Mouse (Mus musculus) heart, embryonic 12.5 days (tissue): ENCODE data around the gene Srgap3. TPM values are rescaled to one million over a fixed set of nuclear protein-coding genes. Genes with fewer than 3 reads are reported as not detected.
A peak's percentile ranks its signal among the peaks of the same experiment; 100 is the strongest.

Experiments used
- ATAC-seq: fragments of 200-750 bp; cut with Nextera tagmentation; 2 replicates; pipeline ENCODE4 v1.8.0; 2017; ENCODE audit warnings: moderate TSS enrichment, moderate library complexity; ENCODE audit not compliant: insufficient number of reproducible peaks, low FRiP score
- H3K27ac ChIP-seq: fragments of 300-500 bp; sonication (generic); 2 replicates; pipeline ENCODE4 v1.5.1; 2016; ENCODE audit warnings: mild to moderate bottlenecking, moderate library complexity; ENCODE audit not compliant: poor library complexity, severe bottlenecking
- H3K27me3 ChIP-seq: fragments of 300-500 bp; sonication (generic); replicated peaks from 2 replicates; pipeline ENCODE4 v1.6.1; 2016; ENCODE audit warnings: mild to moderate bottlenecking, moderate library complexity
- H3K36me3 ChIP-seq: fragments of 300-500 bp; sonication (generic); 2 replicates; pipeline ENCODE4 v1.6.1; 2016; ENCODE audit warnings: mild to moderate bottlenecking, moderate library complexity
- H3K4me1 ChIP-seq: fragments of 300-500 bp; sonication (generic); replicated peaks from 2 replicates; pipeline ENCODE4 v1.6.1; 2016; ENCODE audit warnings: mild to moderate bottlenecking
- H3K4me2 ChIP-seq: fragments of 300-500 bp; sonication (generic); 2 replicates; pipeline ENCODE4 v1.6.1; 2016; ENCODE audit warnings: mild to moderate bottlenecking, moderate library complexity
- H3K4me3 ChIP-seq: fragments of 300-500 bp; sonication (generic); 2 replicates; pipeline ENCODE4 v1.5.1; 2016; ENCODE audit warnings: mild to moderate bottlenecking
- H3K9ac ChIP-seq: fragments of 300-500 bp; sonication (generic); 2 replicates; pipeline ENCODE4 v1.6.1; 2016; ENCODE audit warnings: mild to moderate bottlenecking, moderate library complexity
- H3K9me3 ChIP-seq: fragments of 300-500 bp; sonication (generic); replicated peaks from 2 replicates; pipeline ENCODE4 v1.6.1; 2016; ENCODE audit warnings: mild to moderate bottlenecking, moderate library complexity
- WGBS: fragments of 180-500 bp; shearing (Covaris S2); methylation state at CpG from one replicate; pipeline ENCODE4 v1.1.7; 2016; 5-methylcytosine and 5-hydroxymethylcytosine counted together
- polyA plus RNA-seq: library from polyadenylated mRNA; unstranded; fragments of >200 nt; fragmentation: Nextera tagmentation; extraction: Ambion mirVana; gene quantifications from 2 replicates; pipeline ENCODE4 v1.2.1, GENCODE M21; 2016

The Srgap3 gene
- 0.63 and 1.2 TPM in 2 replicates for polyA plus RNA-seq

DNA sequence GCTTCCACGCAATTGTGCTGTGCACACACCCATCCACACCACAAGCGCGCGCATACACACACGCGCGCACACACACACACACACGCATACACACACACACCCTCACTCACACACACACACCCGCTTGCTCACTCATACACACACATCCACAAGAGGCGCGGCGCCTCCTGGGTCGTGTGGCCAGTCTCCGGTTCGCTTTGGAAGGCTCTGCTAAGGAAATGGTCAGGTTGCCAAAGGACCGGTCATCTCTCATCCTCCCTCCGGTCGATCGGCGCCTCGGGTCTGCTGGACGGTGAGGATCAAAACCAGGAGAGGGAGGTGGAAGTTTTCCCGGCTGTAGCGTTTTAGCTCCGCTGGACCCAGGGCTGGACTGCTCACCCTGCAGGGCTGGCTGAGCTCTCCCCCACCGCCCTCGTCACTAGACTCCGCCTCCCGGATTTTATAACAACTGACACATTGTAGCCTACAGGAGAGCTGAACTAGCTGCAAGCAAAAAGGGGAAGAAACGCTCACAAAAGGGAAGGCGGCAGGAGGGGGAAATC lies at the start of gene Srgap3:
TSS of gene Srgap3 (minus strand) at position 372 of the 542 bp plus-strand sequence.
- H3K4me1 ChIP-seq = peaks cover 20% of the 10 kb centered on the region
- H3K9me3 ChIP-seq = no peaks in the 10 kb centered on the region
- 3% methylated on average over 31 of the region's 31 CpGs for WGBS
- H3K36me3 ChIP-seq = no peaks in the 10 kb centered on the region
- H3K27ac ChIP-seq = peak within 1 kb of the TSS; percentile 16; the same call in 1 of the 2 replicates
- H3K4me2 ChIP-seq = peak within 1 kb of the TSS; percentile 84
- peak within 1 kb of the TSS; percentile 69 for H3K9ac ChIP-seq
- ATAC-seq = peak; percentile 86
- H3K27me3 ChIP-seq = peaks cover 8% of the 10 kb centered on the region
- peak within 1 kb of the TSS; percentile 56 for H3K4me3 ChIP-seq

DNA sequence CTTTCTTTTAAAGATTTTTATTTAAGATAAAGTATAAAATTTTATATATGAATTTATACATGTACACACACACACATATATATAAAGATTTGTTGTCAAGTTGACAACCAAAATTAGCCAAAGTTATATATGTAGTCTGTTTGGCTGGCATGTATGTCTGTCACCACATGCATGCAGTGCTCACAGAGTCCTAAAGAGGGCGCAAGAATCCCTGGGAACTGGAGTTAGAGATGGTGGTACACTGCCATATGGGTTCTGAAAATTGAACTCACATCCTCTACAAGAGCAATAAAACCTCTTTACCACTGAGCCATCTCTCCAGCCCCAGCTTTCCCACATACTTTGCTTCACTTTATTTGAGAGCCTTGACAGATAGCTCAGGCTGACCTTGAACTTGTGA lies 48.6 kb upstream of the Srgap3 start:
- H3K36me3 ChIP-seq = no peaks in the 10 kb centered on the region
- no peaks in the 10 kb centered on the region for H3K4me1 ChIP-seq
- H3K9ac ChIP-seq = no peak overlapping the region
- H3K27ac ChIP-seq = no peak overlapping the region
- no peak overlapping the region for H3K4me2 ChIP-seq
- H3K4me3 ChIP-seq = no peak overlapping the region
- ATAC-seq = no peak
- no peaks in the 10 kb centered on the region for H3K27me3 ChIP-seq
- WGBS = 30% methylated on average over 1 of the region's 1 CpGs
- no peaks in the 10 kb centered on the region for H3K9me3 ChIP-seq

DNA sequence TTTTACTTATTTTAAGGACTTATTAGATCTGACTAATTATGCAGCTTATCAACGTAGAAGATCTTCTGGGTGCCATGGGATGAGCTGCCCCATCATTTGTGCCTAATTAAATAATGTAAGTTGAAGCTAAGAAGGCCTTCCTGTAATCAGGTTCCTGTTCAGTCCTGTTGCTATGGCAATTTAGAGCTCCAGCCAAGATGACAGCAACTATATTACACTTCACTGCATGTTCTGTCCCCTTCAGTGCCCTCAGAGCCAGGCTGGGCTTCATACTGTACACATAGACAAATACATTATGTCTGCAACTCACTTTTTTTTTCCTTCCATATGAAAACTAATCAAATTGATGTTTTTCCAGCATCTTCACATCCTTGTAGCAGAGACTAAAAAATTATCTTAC lies 43.1 kb upstream of the Srgap3 start:
- H3K9ac ChIP-seq = no peak overlapping the region
- no peaks in the 10 kb centered on the region for H3K27me3 ChIP-seq
- no peak overlapping the region for H3K27ac ChIP-seq
- no peak overlapping the region for H3K4me3 ChIP-seq
- no peaks in the 10 kb centered on the region for H3K9me3 ChIP-seq
- WGBS = 72% methylated on average over 1 of the region's 1 CpGs
- ATAC-seq = no peak
- H3K4me2 ChIP-seq = no peak overlapping the region
- no peaks in the 10 kb centered on the region for H3K4me1 ChIP-seq
- no peaks in the 10 kb centered on the region for H3K36me3 ChIP-seq

DNA sequence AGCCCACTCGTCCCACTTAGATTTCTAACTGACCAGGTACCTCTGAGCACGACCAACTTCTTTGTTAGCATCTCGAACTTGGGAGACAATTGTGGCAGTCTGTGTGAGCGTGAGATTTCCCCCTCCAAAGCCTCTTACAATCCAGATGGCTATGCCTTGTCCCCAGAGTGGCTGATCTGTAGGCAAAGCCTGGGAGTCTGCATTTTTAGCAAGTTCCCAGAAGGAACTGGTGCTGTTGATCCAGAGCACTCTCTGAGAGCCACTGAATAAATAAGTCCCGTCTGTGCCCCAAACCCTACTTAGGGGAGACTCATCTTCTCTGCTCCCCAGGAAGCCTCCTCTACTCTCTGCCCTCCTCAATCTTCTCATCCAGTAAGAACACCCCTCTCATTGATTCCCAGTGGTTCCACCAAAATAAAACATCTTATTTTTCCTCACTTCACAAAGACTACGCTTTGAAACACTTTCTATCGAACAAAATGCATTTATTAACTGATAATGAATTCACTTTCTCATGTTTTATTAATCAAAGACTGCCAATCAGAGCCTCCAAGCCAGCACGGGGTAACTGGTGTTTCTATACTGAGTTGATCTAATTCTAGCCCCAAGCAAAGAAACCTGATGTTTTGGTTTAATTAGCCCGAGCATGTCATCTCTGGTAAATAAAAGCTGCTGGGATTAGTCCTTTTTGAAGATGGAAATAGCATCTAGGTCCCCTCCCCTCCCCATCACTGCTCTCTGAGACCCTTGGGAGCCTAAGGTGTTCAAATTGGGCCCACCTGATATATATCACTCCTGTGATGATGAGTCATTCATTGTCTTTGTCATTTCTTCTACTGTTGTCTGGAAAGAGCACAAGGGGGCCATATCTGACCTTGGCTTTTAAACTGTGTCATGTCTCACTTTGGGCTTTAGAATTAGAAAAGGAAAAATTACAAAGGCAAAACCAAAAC lies 38.6 kb upstream of the Srgap3 start:
- 0 out of 2 replicates have a peak, but pooled peaks cover 4% of the 10 kb centered on the region for H3K27me3 ChIP-seq
- H3K27ac ChIP-seq = no peak overlapping the region
- no peak overlapping the region for H3K9ac ChIP-seq
- H3K4me3 ChIP-seq = no peak overlapping the region
- H3K36me3 ChIP-seq = no peaks in the 10 kb centered on the region
- H3K4me2 ChIP-seq = no peak overlapping the region
- no peaks in the 10 kb centered on the region for H3K4me1 ChIP-seq
- ATAC-seq = no peak
- H3K9me3 ChIP-seq = no peaks in the 10 kb centered on the region
- WGBS = 56% methylated on average over 9 of the region's 9 CpGs

DNA sequence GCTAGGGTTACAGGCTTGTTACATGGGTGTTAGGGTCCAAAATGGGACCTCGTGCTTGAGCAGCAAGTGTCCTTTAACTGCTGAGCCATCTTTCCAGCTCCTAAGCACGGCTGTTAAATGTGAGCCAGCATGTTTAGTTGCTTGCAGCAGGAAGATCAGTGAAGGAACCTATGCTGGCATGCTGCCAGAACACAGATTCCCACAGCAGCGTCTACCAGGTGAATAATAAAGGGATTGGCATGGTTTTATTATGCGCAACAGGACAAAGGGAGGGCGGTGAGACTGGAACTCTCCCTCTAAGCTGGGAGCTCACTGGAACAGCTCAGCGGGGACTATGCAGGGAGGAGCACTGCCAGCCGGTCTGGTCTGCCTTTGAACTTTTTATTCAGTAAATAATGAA lies 35.2 kb upstream of the Srgap3 start:
- H3K4me2 ChIP-seq = no peak overlapping the region
- H3K4me3 ChIP-seq = no peak overlapping the region
- no peaks in the 10 kb centered on the region for H3K9me3 ChIP-seq
- ATAC-seq = no peak
- H3K27ac ChIP-seq = no peak overlapping the region
- no peaks in the 10 kb centered on the region for H3K4me1 ChIP-seq
- no peaks in the 10 kb centered on the region for H3K36me3 ChIP-seq
- 38% methylated on average over 7 of the region's 7 CpGs for WGBS
- H3K27me3 ChIP-seq = 0 out of 2 replicates have a peak, but pooled peaks cover 4% of the 10 kb centered on the region
- H3K9ac ChIP-seq = no peak overlapping the region

DNA sequence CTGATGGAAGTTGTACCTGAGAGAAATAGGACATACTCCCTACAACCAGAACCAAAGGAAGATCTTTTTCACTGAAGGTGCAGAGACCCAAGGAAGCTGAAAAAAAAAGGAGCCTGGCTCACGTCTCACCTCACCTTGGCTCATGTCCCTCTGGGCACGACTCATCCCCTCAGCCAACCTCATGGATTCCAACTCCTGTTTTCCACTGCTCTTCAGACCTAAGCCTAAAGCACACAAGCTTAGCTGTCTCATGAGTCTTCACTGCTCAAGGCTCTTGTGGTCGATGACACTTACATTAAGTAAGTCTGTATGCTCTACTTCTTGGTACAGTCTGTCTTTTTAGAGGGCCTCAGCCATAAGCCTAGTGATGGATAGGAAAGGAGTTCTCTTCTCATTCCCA lies 31.9 kb upstream of the Srgap3 start:
- Histone ChIP-seq H3K4me2 (no peak overlapping the region), H3K27ac (no peak overlapping the region), H3K4me3 (no peak overlapping the region), H3K9me3 (no peaks in the 10 kb centered on the region), H3K27me3 (0 out of 2 replicates have a peak, but pooled peaks cover 4% of the 10 kb centered on the region), H3K4me1 (peaks cover 5% of the 10 kb centered on the region; the same call in 1 of the 2 replicates), H3K9ac (no peak overlapping the region), H3K36me3 (no peaks in the 10 kb centered on the region)
- ATAC-seq = no peak
- WGBS = 61% methylated on average over 3 of the region's 3 CpGs

DNA sequence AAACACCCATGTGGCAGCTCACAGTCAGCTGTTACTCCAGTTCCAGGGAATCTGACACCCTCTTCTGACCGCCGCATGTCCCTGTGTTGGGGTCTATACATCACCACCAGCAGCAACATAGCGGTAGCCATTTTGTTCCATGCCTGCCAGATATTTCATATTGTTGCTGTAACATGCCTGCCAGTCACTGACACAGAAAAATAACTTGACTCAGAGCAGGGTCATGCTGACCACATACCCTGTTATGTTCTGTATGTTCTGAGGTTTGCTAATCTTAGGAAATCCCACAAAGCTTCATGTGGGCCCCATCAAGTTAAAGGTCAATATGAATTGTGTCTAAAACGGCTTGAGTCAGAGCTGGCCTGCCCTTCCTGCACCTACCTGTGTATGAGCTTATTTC lies 30.2 kb upstream of the Srgap3 start:
- Histone ChIP-seq H3K4me2 (no peak overlapping the region), H3K9ac (no peak overlapping the region), H3K4me3 (no peak overlapping the region), H3K27ac (no peak overlapping the region), H3K9me3 (no peaks in the 10 kb centered on the region), H3K36me3 (no peaks in the 10 kb centered on the region), H3K4me1 (peaks cover 20% of the 10 kb centered on the region), H3K27me3 (0 out of 2 replicates have a peak, but pooled peaks cover 3% of the 10 kb centered on the region)
- ATAC-seq = no peak
- WGBS = 86% methylated on average over 4 of the region's 4 CpGs

DNA sequence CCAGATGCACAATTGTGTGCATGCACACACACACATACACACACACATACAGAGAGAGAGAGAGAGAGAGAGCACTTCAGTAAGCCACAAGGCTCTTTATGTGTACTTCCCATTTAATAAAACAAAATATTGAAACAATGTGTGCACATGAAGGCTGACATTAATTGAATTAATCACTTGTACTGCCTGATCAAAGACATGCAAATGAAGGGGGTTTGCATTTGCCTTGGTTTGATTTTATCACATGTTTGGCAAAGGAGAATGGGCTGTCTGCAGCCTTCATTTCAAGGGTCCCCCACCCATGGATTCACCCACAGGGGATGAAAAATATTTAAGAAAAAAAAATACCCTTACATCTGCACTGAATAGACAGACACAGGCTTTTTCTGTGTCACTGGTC lies 29.5 kb upstream of the Srgap3 start:
- Histone ChIP-seq H3K4me2 (no peak overlapping the region), H3K9ac (no peak overlapping the region), H3K27me3 (no peaks in the 10 kb centered on the region), H3K36me3 (no peaks in the 10 kb centered on the region), H3K4me1 (peaks cover 25% of the 10 kb centered on the region), H3K27ac (no peak overlapping the region), H3K4me3 (no peak overlapping the region), H3K9me3 (no peaks in the 10 kb centered on the region)
- no peak for ATAC-seq

DNA sequence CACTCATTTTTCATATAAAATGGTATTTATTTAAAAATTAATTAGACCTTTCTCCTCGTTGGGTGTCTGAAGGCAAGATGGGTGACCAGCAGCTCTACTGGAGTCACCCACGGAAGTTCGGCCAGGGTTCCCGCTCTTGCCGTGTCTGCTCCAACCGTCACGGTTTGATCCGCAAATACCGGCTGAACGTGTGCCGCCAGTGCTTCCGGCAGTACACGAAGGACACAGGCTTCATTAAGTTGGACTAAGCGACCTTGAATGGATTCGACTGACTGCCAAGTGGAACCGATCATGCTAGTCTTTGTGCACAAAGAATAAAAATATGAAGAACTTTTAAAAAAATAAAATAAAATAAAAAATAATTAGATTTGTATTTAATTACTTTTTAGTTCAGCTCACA lies 29.1 kb upstream of the Srgap3 start:
- ATAC-seq = no peak
- H3K9ac ChIP-seq = no peak overlapping the region
- H3K4me2 ChIP-seq = no peak overlapping the region
- H3K27ac ChIP-seq = no peak overlapping the region
- no peaks in the 10 kb centered on the region for H3K27me3 ChIP-seq
- peaks cover 28% of the 10 kb centered on the region for H3K4me1 ChIP-seq
- no peak overlapping the region for H3K4me3 ChIP-seq
- H3K36me3 ChIP-seq = no peaks in the 10 kb centered on the region
- WGBS = 90% methylated on average over 16 of the region's 16 CpGs
- H3K9me3 ChIP-seq = no peaks in the 10 kb centered on the region

DNA sequence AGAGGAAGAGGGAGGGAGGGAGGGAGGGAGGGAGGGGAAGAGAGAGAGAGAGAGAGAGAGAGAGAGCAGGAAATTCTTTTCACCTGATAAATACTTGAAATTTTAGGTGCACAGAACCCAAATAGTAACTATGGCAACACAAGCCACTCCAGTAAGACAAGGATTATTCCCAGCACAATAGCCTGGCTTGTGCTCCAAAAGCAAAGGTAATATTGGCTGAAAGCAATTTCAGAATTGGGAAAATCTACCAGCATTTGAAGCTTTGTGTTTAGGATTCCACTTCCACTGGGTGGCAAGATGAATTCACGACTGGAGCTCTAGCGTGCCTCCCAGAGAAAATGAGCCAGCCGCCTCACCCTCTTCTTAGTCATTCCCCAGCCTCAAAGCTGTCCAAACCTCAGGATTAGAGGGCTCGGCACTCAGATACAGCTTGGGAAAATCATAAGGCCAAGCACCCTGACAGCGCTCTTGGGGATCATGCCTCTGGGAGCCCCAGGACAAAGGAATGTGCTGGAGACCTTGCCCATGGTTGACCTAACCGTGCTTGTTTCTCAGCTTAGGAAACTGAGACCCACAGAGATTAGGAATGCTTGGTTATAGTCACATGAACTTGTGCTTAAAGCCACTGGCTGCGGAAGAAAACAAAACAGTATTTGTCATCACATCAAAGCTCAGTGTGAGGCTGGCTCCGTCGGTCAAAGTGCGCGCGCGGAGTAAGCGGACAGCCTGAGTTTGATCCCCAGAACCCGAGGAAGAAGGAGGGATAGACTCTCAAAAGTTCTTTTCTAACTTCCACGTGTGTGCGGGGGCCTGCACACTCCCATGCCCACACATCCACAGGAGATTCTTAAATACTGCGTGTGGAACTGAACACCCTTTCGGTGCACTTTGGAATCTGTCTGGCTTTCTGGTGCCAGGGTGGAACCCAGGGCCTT lies 27.0 kb upstream of the Srgap3 start:
- no peak overlapping the region for H3K4me2 ChIP-seq
- H3K27ac ChIP-seq = no peak overlapping the region
- H3K27me3 ChIP-seq = no peaks in the 10 kb centered on the region
- H3K9ac ChIP-seq = no peak overlapping the region
- H3K4me3 ChIP-seq = no peak overlapping the region
- H3K36me3 ChIP-seq = no peaks in the 10 kb centered on the region
- no peak for ATAC-seq
- peaks cover 28% of the 10 kb centered on the region for H3K4me1 ChIP-seq
- 70% methylated on average over 19 of the region's 19 CpGs for WGBS
- no peaks in the 10 kb centered on the region for H3K9me3 ChIP-seq
